Mouse (Mus musculus): Measurements from ENCODE around the gene Greb1.

GRCm38 (mm10) chr12:16781034-16781746, 19.5 kb downstream of the Greb1 start:
- TF ChIP-seq CTCF (IDR thresholded peaks at IDR 0.05) (no peak), POLR2A (IDR thresholded peaks at IDR 0.05; ENCODE audit: insufficient read depth, low read depth, low read length) (no peak), EP300 (IDR thresholded peaks at IDR 0.05; ENCODE audit: insufficient read depth, low read depth, low read length) (no peak)
